Mouse (Mus musculus): ENCODE results near the gene Marc2. TPM values are rescaled to one million over a fixed set of nuclear protein-coding genes. Genes with fewer than 3 reads are reported as not detected.

The Marc2 gene
- polyA plus RNA-seq (2012; rRNA removed), result 49.3 and 54.3 TPM in 2 replicates

DNA sequence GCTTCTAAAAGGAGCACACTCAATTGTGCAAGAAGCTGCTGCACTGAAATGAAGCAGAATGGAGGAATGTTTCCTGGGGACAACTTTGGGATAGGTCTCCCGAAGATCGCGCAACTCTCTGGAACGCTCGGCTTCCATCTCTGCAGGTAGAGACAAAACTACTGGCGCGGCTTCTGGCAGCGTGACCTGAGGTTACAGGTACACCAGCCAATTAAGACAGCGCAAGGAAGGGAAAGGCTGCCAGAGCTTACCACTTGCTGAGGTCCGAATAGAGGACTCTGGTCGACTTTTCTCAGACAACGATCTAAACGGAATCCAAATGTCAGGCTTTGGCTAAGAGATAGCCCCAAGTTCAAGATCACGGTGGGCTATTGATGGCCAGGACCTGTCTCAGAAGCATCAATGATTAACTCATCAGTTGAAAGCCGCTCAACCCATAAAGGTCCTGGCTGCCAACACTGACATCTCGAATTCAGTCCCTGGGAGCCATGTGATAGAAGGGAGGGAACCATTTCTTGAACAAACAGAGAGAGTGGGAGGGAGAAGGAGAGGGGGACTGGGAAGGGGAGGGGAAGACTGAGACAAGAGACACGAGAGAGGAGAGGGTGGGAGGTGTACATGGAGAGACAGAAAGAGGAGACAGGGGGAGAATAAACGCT lies at the start of gene Marc2:
Gene Marc2, minus strand, starts transcription at position 360 of the 659 bp plus-strand sequence.

DNA sequence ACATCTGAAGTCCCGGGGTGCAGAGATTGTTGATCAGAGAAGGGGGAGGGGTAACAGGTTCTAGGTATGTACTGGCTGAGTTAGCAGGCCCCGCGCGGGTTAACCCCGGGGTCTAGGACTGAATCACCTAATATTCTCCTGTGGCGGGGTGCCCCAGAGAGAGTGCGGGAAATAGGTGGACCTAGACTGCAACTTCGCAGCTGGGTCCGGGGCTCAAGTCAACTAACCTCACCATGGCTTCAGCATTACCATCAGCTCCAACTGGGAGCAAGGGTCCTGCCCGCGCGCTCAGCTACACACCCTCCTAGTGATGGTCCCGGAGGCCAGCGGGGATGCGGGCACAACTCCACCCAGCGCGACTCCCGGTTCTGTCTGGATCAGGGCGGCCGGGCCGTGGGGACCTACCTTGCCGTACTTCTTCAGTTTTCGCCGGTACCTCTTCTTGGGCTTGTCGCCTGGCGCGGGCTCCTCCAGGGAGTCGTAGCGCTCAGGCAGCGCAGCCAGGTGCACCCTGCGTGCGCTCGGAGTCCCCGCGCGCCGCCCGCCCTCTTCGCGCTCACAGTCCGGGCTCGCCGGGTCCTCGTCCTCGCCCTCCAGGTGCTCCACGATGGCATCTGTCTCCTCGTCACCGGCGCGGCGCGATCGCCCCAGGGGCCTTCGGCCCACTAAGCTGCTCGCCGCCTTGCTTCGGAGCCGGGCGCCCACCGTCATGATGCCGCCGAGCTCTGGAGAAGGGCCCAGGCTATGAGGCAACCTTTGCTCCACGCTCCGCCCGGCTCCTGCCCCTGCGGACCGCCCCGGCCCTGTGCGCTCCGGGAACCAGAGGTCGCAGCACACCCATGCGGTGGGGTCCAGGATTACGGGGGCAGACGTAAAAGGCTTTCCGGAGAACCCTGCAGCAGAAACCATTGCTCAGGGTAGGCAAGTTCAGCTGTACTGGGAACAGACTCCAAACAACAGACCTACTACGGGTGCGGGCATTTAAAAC lies 36.3 kb upstream of the Marc2 start, which contains the start of gene C130074G19Rik:
Gene C130074G19Rik, minus strand, starts transcription at position 938 of the 988 bp plus-strand sequence.

DNA sequence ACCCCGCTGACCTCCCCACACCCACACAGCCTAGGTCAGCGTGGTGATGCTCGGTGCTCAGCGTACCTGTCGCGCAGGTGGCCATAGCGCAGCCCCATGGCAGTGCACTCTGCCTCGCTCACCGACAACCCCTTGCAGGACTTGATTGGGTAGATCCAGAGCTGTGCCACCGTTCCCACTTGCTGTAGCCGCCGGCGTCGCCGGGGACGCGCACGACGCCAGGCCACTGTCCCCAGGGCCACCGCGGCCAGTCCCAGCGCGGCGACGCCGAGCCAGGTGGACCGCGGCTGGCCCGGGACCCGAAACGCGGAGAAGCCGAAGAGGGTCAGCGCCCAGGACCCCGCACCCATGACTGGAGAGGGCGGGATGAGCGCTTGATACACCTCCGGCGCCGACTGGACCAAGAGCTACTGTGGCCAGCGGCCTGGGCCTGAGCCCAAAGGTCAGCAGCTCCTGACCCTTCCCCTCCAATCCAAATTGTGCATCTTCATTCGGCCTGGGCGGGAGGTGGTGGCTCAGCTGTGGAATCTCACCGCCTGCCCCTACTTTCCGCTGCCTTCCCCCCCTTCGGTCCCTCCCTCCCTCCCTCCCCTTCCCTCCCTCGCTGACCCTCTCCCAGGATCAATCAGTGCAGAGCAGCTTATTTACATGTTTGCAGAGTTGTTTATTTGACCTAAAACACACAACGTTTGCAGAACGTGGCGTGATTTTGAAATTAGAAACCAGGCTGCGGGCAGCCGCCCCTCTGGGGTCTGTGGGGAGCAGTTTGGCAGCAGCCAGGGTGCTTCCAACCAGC lies 35.3 kb downstream of the Marc2 start, which contains the start of gene Marc1:
Gene Marc1, minus strand, starts transcription at position 534 of the 796 bp plus-strand sequence.

Other genes with a start within 250 kb of the Marc2 start
- 1.2 and 3.1 TPM in 2 replicates for gene Hlx, start 113.8 kb downstream of the Marc2 start, polyA plus RNA-seq (2012; rRNA removed)
- gene Marc1, start 35.1 kb downstream of the Marc2 start, polyA plus RNA-seq (2012; rRNA removed), result 0.11 TPM in 1 of 2 replicates, not detected in the other
- gene C130074G19Rik, start 36.8 kb upstream of the Marc2 start, polyA plus RNA-seq (2012; rRNA removed), result 7.1 and 8.7 TPM in 2 replicates
- 45.1 and 46.1 TPM in 2 replicates for gene Mark1, start 153.1 kb upstream of the Marc2 start, polyA plus RNA-seq (2012; rRNA removed)